Mouse (Mus musculus) lung, postnatal 4 days (tissue): ENCODE measurements around the gene B430306N03Rik.

Source experiments
- DNase-seq, 2 experiments: peaks; one replicate each; pipeline ENCODE4 v3.0.0; 2021

Gene B430306N03Rik

GRCm38 (mm10) chr17:48315905-48316579 is at the start of gene B430306N03Rik:
TSS of gene B430306N03Rik (plus strand) at chr17:48316141.
- DNase-seq: peak in 1 of 2 experiments; percentile 30

DNA sequence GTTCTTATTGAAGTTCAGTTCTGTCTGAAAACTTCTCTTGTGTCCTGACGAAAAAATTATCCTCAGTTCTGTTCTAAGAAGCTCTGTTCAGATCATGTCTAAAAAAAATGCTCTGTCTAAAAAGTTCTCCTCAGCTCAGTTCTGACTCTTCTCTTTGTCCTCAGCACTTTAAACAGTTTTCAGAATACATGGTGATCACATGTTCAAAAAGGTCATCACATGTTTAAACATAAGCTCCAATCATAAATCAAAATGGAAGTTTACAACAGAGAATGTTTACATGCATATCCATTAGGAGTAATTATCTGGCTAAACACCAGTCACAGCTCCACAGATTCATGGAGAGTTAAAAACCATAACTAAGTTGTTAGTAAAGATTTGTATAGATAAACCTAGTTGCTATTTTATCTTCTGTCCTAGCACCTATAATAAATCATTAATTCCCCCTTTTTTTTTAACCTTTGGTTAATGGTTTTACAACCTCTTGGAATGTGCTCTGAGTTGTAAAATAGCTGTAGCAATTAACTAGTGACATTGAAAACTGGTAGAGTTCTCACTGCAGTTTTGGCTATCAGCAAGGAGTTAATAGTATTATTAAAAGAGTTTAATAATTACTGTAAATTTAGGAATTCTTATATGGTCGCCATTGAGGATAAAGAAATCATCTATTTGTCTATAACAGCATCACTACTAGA is 49.2 kb upstream of the B430306N03Rik start:
- no peak for DNase-seq

DNA sequence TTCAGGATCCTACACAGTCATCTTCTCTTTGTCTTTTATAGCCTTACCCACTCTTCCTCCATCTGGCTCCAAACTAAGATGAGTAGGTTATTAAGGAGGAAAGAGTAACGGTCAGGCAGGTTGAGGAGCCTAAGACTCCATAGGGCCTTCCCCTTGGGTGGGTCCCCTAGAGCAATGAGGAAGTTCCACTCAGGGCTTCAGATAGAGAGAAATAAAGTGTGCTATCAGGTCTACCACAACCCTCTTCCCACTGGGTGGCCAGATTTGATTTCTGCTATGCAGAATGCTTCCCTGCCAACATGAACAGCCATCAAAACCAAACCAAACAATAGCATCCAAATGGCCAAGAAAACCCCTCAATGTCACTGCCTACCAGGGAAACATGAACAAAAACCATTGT is 48.4 kb upstream of the B430306N03Rik start:
- no peak for DNase-seq

- no peak for DNase-seq
These were observed 47.7 kb upstream of the B430306N03Rik start for GRCm38 (mm10) chr17:48268276-48268675.

GRCm38 (mm10) chr17:48269833-48270232 is 46.1 kb upstream of the B430306N03Rik start:
- no peak for DNase-seq

GRCm38 (mm10) chr17:48272158-48272557 is 43.8 kb upstream of the B430306N03Rik start:
- no peak for DNase-seq

- no peak for DNase-seq
These were observed 43.3 kb upstream of the B430306N03Rik start for GRCm38 (mm10) chr17:48272598-48272997.

- DNase-seq: no peak
These were observed 41.8 kb upstream of the B430306N03Rik start for GRCm38 (mm10) chr17:48274098-48274497.

DNA sequence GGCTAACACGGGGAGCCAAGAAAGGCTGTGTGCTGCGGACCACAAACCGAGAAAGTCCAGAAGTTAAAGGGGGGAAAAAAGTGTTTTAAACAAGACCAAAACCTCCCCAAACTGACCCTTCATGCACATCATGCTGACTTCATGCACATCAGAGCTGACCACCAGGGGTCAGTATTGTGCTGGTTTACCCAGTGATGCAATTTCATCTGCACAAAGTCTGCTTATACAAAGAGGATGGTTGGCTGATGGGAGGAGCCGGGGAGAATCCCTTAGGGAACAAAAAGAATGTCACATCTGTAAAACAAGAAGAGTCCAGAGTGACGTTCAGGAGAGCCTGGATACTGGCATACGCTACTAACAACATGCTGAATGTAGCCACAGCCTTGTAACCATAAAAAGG is 41.1 kb upstream of the B430306N03Rik start:
- DNase-seq: peak; percentile 44 to 77

- DNase-seq: no peak
These were observed 40.2 kb upstream of the B430306N03Rik start for GRCm38 (mm10) chr17:48275736-48276135.

DNA sequence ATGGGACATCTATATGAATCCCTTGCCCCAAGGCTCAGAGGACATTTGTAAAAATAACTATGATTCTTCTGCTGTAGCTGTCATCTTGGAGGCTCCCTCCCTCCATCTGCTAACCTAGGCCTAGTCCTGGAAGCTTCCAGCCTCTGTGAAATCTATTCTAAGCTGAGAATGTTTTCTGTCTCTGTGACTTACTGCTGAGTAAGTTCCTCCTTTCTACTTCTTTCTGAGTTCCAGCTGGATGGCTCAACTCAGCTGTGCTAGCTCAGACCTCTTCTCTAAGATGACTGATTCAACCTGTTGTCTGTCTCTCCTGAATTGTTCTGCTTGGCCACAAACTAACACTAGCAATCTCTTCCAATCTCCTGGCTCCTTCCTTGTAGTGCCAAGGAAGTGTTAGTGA is 37.6 kb upstream of the B430306N03Rik start:
- no peak for DNase-seq

DNA sequence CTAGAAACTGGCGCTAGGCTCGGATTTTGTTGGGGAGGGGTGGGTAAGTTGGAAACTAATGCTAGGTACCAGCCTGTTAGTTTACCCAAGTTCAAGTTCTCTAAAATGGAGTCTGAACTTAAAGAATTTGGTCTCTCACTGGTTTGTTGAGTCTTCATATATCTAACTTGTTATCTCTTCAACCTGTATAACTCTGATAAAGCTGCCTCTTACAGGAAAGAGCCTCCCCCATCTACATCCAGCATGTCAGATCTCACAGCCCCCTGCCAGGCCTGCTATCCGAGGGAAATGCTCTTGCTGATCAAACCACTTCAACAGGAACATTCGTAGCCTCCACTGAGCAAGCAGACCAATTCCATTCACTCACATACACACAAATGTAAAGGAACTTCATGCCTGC is 36.9 kb upstream of the B430306N03Rik start:
- no peak for DNase-seq

- no peak for DNase-seq
These were observed 34.8 kb upstream of the B430306N03Rik start for GRCm38 (mm10) chr17:48280943-48281738.

DNA sequence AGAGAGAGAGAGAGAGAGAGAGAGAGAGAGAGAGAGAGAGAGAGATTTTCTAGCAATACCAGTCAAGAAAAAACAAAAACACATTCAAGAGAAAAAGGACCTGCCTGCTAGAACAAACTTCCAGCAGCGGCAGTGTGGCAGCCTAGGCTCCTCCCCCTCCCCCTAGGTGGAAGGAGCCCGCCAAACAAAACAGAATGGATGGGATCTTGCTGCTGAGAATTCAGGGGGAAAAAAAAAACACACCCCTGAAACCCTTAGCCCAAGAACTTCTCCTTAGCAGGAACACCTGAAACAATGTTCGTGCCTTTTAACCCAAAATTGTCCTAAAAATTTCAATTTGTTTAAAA is 34.2 kb upstream of the B430306N03Rik start:
- DNase-seq: no peak

DNA sequence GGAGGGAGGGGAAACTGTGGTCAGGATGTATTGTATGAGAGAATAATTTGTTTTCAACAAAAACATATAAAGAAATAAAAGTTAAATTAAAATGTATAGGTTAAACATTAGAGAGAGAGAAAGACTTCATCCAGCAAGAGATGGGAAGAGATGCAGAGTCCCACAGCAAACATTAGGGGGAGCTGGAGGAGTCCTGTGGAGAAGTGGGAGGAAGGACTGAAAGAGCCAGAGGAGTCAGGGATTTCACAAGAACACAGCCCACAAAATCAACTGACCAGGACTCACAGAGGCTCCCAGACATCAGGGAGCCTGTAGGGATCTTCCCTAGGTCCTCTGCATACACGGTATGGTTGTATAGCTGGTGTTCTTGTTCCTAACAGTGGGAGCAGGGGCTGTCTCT is 29.2 kb upstream of the B430306N03Rik start:
- DNase-seq: no peak

DNA sequence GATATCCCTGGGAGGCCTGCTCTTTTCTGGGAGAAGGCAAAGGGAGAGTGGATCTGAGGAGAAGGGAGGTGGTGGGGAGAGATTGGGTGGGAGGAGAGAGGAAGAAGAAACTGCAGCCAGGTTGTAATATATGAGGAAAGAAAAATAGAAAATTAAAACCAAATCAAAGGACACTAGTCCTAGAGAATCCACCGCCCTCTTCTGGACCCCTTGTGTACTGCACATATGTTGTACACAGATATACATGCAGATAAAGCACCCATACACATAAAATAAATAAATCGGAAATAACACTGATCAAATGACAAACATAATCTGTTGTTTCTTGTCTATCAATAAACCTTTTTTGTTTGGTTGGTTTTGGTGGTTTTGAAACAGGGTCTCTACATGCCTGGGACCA is 28.7 kb upstream of the B430306N03Rik start:
- DNase-seq: no peak

DNA sequence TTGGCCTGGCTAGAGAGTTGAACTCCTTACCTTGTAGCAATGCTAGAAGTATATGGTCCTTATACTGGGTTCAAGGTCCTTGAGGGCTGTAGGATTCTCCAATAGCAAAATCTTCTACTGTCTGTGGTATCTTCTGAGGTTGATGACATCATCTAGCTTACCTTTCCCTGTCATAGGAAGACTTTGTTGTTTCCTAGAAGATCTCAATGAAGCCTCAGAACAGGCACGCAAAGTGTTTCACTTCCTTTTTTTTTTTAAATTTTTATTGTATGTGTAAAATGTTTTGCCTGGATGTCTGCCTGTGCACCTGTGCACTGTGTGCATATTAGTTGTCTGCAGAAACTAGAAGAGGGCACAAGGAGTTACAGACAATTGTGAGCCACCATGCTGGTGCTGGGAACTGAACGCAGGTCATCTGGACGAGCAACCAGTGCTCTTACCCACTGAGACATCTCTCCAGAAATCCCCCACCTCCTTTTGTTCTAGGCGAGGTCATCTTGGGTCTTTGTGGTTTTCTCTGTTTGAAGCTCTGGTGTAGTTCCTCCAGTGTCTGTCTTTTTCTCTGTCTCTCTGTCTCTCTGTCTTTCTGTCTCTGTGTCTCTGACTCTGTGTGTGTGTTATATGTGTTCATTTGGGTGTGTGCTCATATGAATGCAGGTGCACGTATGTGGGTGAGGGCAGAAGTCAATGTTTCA is 22.3 kb upstream of the B430306N03Rik start:
- no peak for DNase-seq

DNA sequence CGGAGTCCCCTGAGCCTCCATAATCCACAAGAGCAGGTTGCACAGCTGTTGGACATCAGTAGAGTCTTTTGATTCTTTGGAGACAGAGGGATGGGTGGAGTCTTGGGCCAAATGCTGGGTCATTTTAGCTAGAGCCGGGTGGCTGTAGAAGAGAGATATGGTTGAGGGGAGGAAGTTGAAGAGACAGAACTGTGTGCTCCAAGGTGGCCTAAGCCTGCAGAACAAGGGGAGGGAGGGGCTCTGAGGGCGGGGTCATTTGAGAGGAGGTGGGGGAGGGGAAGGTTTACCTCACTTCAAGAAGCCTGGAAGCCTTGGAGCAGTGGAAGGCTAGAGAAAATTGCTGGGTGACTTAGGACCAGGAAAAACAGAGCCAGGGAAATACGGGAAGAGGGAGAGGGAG is 16.7 kb upstream of the B430306N03Rik start, which contains the start of gene Treml2:
TSS of gene Treml2 (plus strand) at position 296 of the 400 bp plus-strand sequence.
- no peak for DNase-seq

- DNase-seq: no peak
These were observed 16.2 kb upstream of the B430306N03Rik start for GRCm38 (mm10) chr17:48299756-48300155.

GRCm38 (mm10) chr17:48300199-48300598 is 15.7 kb upstream of the B430306N03Rik start:
- DNase-seq: peak; percentile 46 to 50

GRCm38 (mm10) chr17:48300861-48301260 is 15.1 kb upstream of the B430306N03Rik start:
- peak; percentile 29 to 32 for DNase-seq

GRCm38 (mm10) chr17:48301792-48302191 is 14.1 kb upstream of the B430306N03Rik start:
- no peak for DNase-seq

DNA sequence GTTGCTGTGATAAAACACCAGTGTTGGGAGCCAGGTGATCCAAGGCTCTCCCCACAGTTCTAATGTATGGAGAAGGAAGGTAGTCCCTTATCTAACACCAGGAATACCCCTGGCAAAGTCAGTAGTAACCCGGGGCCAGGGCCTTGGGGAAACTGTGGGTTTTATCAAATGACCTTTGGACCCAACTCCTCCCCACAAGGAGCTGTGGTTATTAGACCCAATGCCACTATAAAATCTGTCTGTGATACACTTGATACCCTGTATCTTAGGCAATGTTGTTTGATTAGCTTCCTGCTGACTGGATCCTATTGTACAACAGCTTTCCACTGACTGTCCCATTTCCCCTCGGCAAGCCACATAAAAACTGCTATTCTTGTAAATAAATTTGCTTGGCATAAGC is 3.8 kb upstream of the B430306N03Rik start:
- no peak for DNase-seq
